Mouse (Mus musculus) C2C12 (cell line): ENCODE data around the gene Pcnx. TPM values are rescaled to one million over a fixed set of nuclear protein-coding genes. Genes with fewer than 3 reads are reported as not detected.

Source experiments
- H3K27me3 ChIP-seq: one replicate; pipeline ENCODE4 v1.6.1; 2011; ENCODE audit not compliant: control insufficient read depth, insufficient read depth, insufficient read length
- H3K36me3 ChIP-seq: one replicate; pipeline ENCODE4 v1.6.1; 2011; ENCODE audit not compliant: control insufficient read depth, insufficient read depth
- H3K4me3 ChIP-seq: one replicate; pipeline ENCODE4 v1.5.1; 2011; ENCODE audit warnings: mild to moderate bottlenecking, control low read depth; ENCODE audit not compliant: poor library complexity, insufficient read depth, severe bottlenecking
- H3K79me2 ChIP-seq: one replicate; pipeline ENCODE4 v1.6.1; 2011; ENCODE audit not compliant: control insufficient read depth, insufficient read depth
- H3K79me3 ChIP-seq: one replicate; pipeline ENCODE4 v1.6.1; 2011; ENCODE audit warnings: low read depth, control low read depth
- H3ac ChIP-seq: one replicate; pipeline ENCODE3; 2011; ENCODE audit warnings: low read depth; ENCODE audit not compliant: control insufficient read depth, insufficient read length
- CEBPB ChIP-seq: IDR thresholded peaks from one replicate; pipeline ENCODE4 v1.6.1; 2011; ENCODE audit warnings: low read depth, mild to moderate bottlenecking, control low read depth, moderate library complexity
- CTCF ChIP-seq: IDR thresholded peaks from one replicate; pipeline ENCODE4 v1.5.1; 2011; ENCODE audit not compliant: control insufficient read depth, insufficient read depth, insufficient read length
- FOSL1 ChIP-seq: IDR thresholded peaks from one replicate; pipeline ENCODE4 v1.8.0; 2011; ENCODE audit warnings: mild to moderate bottlenecking, low read length; ENCODE audit not compliant: poor library complexity, insufficient read depth, severe bottlenecking
- MAX ChIP-seq: IDR thresholded peaks from one replicate; pipeline ENCODE4 v1.6.1; 2011; ENCODE audit warnings: mild to moderate bottlenecking, control low read depth
- MYOD1 ChIP-seq: IDR thresholded peaks from one replicate; pipeline ENCODE4 v1.6.1; 2011; ENCODE audit warnings: low read depth; ENCODE audit not compliant: control insufficient read depth, insufficient read length
- MYOG ChIP-seq: IDR thresholded peaks from one replicate; pipeline ENCODE4 v1.6.1; 2011; ENCODE audit not compliant: control insufficient read depth, insufficient read length; ENCODE audit errors: extremely low read depth
- USF1 ChIP-seq: IDR thresholded peaks from one replicate; pipeline ENCODE4 v1.6.1; 2011; ENCODE audit warnings: low read depth, mild to moderate bottlenecking, control low read depth, moderate library complexity
- polyA plus RNA-seq: library from polyadenylated mRNA; unstranded; fragments of >200 nt; fragmentation: generic; extraction: Trizol; gene quantifications from one replicate; pipeline ENCODE4 v1.2.1, GENCODE M21; 2012; ENCODE audit warnings: missing spikeins

Gene Pcnx
- polyA plus RNA-seq, 1 experiment: 9.1 TPM

DNA sequence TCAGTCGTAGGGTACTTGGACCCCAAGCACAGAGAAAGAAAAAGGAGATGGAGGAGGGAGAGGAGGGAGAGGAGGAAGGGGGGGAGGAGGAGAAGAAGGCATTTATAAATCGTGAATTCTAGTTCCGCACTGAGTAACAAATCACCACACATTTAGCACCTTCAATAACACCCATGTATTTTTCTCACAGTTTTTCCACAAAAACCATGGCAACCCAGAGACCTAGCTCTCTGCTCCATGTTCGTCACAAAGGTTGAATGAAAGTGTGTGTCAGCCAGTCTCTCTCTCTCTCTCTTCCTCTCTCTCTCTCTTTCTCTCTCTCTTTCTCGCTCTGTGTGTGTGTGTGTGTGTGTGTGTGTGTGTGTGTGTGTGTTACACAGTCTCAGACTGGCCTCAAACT, 22.4 kb upstream of the Pcnx start:
- H3K27me3 ChIP-seq: no peaks in the 10 kb centered on the region

DNA sequence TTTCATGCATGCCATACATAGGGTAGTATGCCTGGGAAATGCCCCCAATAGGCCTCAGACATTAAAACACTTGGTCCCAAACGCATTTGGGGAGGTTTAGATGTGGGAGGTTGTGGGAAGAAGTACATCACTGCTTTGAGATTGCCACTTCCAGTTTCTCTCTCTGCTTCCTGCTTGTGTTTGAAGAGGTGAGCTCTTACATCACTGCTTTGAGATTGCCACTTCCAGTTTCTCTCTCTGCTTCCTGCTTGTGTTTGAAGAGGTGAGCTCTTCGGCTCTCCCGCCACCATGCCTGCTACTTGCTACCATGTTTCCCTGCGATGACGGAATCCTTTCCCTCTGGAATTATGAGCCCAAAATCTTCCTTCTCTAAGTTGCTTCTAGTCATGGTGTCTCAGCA, 20.2 kb upstream of the Pcnx start:
- no peak overlapping the region for H3K4me3 ChIP-seq
- H3K36me3 ChIP-seq: no peaks in the 10 kb centered on the region
- no peaks in the 10 kb centered on the region for H3K27me3 ChIP-seq
- no peak for TF ChIP-seq MAX
- TF ChIP-seq MYOG: no peak
- no peak for TF ChIP-seq CTCF
- TF ChIP-seq MYOD1: no peak
- TF ChIP-seq USF1: no peak
- no peaks in the 10 kb centered on the region for H3K79me2 ChIP-seq
- H3ac ChIP-seq: no peak overlapping the region
- H3K79me3 ChIP-seq: no peaks in the 10 kb centered on the region

More for the DNA sequence above, 22.4 kb upstream of the Pcnx start:
- no peak overlapping the region for H3ac ChIP-seq
- H3K4me3 ChIP-seq: no peak overlapping the region
- H3K79me3 ChIP-seq: no peaks in the 10 kb centered on the region
- no peaks in the 10 kb centered on the region for H3K36me3 ChIP-seq
- no peaks in the 10 kb centered on the region for H3K79me2 ChIP-seq
- TF ChIP-seq CEBPB (no peak), USF1 (no peak), FOSL1 (no peak), MYOG (no peak), MAX (no peak), MYOD1 (no peak), CTCF (no peak)

DNA sequence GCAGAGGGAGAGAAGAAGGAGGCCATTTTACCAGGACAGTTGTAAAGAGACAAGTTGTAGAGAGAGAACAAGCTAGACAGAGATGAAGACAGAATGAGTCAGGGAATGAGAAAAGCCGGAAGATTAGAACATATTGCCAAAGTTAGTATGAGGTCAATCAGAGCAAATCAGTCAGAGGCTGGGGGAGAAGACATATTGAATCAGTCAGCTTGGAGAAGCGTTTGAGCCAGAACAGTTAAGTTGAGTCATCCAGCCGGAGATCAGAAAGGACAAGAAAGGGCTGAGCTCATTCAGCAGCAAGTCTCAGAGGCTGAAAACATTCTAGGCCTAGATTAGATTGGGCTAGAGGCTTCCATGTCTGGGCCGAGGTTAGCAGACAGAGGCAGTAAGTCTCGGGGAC, 18.8 kb upstream of the Pcnx start:
- no peak for TF ChIP-seq FOSL1
- no peak for TF ChIP-seq MAX
- no peak for TF ChIP-seq CTCF
- TF ChIP-seq USF1: no peak
- no peak for TF ChIP-seq MYOD1
- no peak for TF ChIP-seq CEBPB
- no peak for TF ChIP-seq MYOG
- Histone ChIP-seq H3K36me3 (no peaks in the 10 kb centered on the region), H3K79me2 (no peaks in the 10 kb centered on the region), H3ac (no peak overlapping the region), H3K4me3 (no peak overlapping the region), H3K27me3 (no peaks in the 10 kb centered on the region), H3K79me3 (no peaks in the 10 kb centered on the region)

DNA sequence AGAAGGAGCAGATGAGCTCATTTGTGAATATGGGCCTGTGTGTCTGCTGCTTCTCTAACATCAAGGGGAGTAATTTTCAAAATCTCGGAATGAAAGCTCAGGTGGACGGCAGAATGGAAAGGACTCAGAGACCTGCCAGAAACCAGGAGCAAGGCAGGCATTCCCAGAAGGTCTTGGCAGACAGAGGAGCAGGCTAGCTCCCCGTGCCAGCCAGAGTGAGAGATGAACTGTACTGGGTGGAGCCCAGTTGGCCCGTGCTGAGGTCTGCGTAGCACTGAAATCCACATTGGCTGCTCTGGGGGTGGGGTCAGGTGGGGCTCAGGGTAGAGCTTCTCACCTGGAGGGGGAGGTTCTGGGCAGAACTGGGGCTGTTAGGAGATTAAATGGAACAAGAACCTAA, 16.3 kb upstream of the Pcnx start:
- Histone ChIP-seq H3K36me3 (no peaks in the 10 kb centered on the region), H3K27me3 (no peaks in the 10 kb centered on the region), H3ac (no peak overlapping the region), H3K79me3 (no peaks in the 10 kb centered on the region), H3K4me3 (no peak overlapping the region), H3K79me2 (no peaks in the 10 kb centered on the region)
- TF ChIP-seq MYOG (no peak), MAX (no peak), CTCF (no peak), MYOD1 (no peak), FOSL1 (no peak), USF1 (no peak)

DNA sequence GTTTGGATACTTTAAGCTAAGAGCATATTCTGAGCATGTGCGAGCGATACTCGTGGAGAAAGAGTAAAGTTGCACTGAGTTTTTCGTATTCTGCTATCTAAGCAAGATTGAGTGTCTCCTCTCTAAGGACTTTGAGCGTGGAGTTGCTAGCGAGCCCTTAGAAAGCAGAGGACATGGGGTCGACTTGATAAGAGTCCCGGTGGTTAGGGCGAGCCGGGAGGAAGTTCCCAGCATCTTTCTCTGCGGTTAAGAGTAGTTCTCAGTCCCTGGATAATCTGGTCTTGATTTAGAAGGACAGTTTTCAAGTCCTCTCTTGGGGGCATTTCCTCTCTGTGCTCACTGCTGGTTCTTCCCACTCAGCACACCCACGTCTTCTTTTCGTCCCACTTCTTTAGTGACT, 15.3 kb upstream of the Pcnx start:
- Histone ChIP-seq H3K36me3 (no peaks in the 10 kb centered on the region), H3K4me3 (no peak overlapping the region), H3ac (no peak overlapping the region), H3K79me2 (no peaks in the 10 kb centered on the region), H3K79me3 (no peaks in the 10 kb centered on the region), H3K27me3 (no peaks in the 10 kb centered on the region)
- TF ChIP-seq FOSL1: no peak
- no peak for TF ChIP-seq CTCF
- TF ChIP-seq MYOD1: no peak
- TF ChIP-seq USF1: no peak
- TF ChIP-seq MAX: no peak
- TF ChIP-seq MYOG: no peak
- TF ChIP-seq CEBPB: no peak

DNA sequence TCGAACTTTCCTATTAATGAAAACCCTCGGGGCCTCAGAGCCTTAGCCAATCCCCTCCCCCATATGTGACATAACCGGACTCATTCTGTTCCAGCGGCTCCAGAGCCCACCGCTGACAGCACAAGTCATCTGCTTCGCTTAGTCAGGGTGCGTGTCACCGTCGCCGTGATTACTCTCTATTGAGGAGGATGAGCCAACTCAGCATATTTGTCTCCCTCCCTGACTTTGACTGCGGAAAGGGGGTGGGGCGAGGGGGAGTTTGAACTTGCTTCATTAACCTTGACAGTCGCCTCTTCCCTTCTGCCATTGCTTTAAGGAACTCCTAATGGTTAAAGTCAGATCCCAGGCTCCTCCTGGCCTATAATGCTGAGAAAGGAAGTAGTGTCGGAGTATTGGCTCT, 14.8 kb upstream of the Pcnx start:
- Histone ChIP-seq H3K79me3 (no peaks in the 10 kb centered on the region), H3ac (no peak overlapping the region), H3K79me2 (no peaks in the 10 kb centered on the region), H3K36me3 (no peaks in the 10 kb centered on the region), H3K27me3 (no peaks in the 10 kb centered on the region), H3K4me3 (no peak overlapping the region)
- no peak for TF ChIP-seq MAX
- no peak for TF ChIP-seq FOSL1
- TF ChIP-seq MYOD1: no peak
- TF ChIP-seq USF1: no peak
- TF ChIP-seq MYOG: no peak
- TF ChIP-seq CTCF: no peak
- TF ChIP-seq CEBPB: no peak
